Mouse (Mus musculus) heart, adult 2 months (tissue): Measurements from ENCODE around the gene Hipk2.

Experiments used
- CTCF ChIP-seq: fragments of 200-600 bp; IDR thresholded peaks from 2 replicates; pipeline ENCODE4 v1.8.1; 2022; ENCODE audit warnings: antibody characterized with exemption, mild to moderate bottlenecking, moderate library complexity
- EP300 ChIP-seq: fragments of 200-500 bp; IDR thresholded peaks from 2 replicates; pipeline ENCODE4 v1.6.1; 2011; ENCODE audit warnings: low read depth, low read length, control low read depth; ENCODE audit not compliant: insufficient read depth
- POLR2A ChIP-seq: fragments of 200-500 bp; IDR thresholded peaks from 2 replicates; pipeline ENCODE4 v1.6.1; 2011; ENCODE audit warnings: mild to moderate bottlenecking, low read depth, low read length, control low read depth; ENCODE audit not compliant: insufficient read depth

- no peak for TF ChIP-seq EP300
- no peak for TF ChIP-seq POLR2A
- no peak for TF ChIP-seq CTCF
Observed at GRCm38 (mm10) chr6:38669580-38669979, 206.4 kb downstream of the Hipk2 start.
